Mouse (Mus musculus) E14TG2a.4 (cell line): Measurements from ENCODE around the gene Gstm7.

Experiments
- CTCF ChIP-seq: conservative IDR thresholded peaks from 2 replicates; pipeline ENCODE4 v1.5.1; 2014; ENCODE audit warnings: low read length
- NANOG ChIP-seq: IDR thresholded peaks from 2 replicates; pipeline ENCODE4 v1.6.1; 2014; ENCODE audit warnings: borderline replicate concordance, low read length, mixed read lengths

DNA sequence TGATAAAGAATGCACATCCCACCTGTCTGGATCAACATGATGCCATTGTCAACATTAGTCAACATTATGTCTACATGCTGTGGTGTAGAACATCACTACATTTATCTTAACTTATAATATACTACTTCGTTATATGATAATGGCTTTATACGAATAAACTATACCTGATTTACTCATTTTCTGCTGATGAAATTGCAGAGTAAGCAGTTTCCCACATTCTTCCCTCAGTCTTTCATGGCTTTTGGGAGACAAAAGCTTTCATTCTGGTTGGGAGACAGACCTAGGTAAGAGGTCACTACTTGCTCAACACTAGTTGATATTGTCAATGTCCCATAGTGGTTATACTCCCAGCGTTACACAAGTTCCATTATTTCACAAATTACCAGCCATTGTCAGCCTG, 6.3 kb downstream of the Gstm7 start:
- no peak for TF ChIP-seq CTCF
- no peak for TF ChIP-seq NANOG
